Mouse (Mus musculus) erythroid progenitor cell, adult 5-6 weeks (primary cell): ENCODE measurements at regions not wholly inside any gene's neighbourhood (a gene's known extent, or its start where the extent isn't known, plus 50 kb on each side); places are given as distances from the start of the nearest gene placed in this dataset.

Experiments
- ATAC-seq: replicated peaks from 2 replicates; pipeline ENCODE4 v1.8.0; 2016; ENCODE audit warnings: moderate number of reproducible peaks, mild to moderate bottlenecking, moderate TSS enrichment, inconsistent platforms; ENCODE audit not compliant: poor library complexity, low FRiP score, severe bottlenecking

DNA sequence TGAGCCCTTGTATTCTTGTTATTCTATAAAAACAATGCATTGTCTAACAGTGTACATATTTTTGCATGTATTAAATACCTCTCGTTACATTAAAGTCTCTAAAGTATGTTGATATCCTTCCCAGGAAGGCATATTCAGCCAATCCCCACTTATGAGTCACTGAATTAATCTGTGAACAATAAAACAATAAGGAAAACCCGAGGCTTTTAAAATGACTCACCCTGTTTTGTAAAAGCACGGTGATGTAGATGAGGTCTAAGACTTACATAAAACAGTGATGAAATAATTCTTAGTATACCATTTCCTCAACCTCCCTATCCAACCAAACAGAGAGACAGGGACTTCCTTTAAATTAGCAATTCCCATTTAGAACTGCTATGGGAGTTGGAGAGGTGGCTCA lies 95.8 kb downstream of the Asb7 start:
- no peak for ATAC-seq

DNA sequence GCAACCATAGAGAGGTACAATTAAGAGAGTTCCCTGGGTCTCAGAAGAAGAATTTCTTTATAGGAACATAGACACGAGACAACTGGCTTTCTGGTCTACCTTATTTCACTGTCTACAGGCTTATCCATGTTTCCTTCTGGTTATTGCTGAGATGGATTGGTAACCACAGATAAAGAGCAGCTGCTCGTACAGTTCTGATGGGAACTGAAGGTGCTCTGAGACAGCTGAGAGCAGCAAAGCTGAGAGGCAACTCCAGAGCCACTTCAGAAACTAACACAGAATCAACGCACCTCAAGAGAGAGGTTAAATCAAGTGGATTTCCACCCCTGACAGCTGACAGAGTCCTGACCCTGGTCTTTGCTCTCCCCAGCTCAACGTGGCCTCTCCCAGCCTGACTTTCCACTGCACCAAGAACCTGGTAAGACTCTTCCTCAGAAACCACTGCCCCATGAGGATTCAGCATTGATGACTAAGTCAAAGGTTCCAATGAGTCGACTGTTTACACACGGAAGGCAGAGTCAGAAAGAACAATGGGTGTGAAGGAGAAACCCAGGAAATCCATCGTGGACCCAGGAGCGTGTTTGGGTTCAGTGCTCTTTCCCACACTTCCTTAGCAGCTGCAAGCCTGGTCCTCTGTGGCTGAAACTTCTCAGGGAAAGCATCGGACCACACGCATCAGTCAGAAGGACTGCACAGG lies 97.7 kb downstream of the Asb7 start:
- no peak for ATAC-seq

DNA sequence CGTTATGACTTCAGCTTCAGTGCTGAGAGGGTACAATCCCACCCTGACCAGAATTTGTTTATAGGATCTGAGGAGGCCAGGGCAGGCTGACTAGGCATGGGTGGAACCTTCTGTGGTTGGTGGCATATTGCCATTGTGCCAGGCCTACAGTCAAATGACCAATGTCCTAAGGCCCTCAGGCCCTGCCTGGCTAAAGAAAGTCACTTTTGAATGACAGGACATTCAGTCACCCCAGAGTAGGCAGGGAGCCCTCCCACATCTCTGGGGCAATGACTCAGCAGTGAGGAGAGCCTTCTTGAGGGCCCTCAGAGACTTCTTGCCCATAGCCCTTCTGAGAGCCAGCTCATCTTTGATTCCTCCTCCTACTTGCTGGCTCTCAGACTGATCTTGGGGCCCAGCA lies 102.9 kb downstream of the Asb7 start:
- ATAC-seq, result no peak

DNA sequence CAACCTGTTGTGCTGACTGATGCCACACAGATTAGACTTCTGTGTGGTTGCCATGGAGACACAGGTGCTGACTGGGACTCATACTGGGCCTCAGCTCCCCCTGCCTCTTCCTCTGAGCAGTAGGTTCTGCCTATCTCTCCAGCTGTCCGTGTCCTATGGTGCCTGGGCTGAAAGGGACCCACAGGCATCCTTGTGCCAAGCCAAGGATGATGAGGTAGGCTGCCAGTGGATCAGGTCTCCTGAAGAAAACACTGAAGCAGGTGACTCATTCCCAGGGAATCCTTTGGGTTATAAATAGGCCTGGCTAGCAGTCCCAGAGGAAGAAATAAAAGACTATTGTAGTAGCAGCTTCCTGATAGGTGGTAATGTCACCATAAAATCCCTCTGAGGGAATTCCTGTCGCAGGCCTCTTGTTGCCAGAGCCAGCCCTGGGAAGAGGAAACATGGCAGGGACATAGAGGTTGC lies 108.7 kb downstream of the Asb7 start:
- no peak for ATAC-seq

DNA sequence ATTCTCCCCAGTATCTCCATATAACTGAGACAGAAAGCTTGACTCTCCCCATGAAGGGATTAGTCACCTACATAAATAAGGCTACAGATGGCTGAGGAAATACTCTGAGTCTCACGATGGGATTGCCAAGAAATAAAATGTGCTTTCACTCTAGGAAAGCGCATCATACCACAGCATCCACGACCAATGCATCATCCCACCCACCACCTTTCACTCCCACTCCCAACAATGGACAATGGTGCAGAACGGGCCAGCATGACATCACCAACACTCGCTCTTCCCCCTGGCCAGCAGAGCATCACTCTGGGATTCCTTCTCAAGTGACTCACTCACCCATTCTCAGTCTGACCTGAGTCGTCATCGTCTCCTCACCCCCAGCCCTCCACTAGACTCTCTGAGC lies 113.1 kb downstream of the Asb7 start:
- ATAC-seq, result no peak

DNA sequence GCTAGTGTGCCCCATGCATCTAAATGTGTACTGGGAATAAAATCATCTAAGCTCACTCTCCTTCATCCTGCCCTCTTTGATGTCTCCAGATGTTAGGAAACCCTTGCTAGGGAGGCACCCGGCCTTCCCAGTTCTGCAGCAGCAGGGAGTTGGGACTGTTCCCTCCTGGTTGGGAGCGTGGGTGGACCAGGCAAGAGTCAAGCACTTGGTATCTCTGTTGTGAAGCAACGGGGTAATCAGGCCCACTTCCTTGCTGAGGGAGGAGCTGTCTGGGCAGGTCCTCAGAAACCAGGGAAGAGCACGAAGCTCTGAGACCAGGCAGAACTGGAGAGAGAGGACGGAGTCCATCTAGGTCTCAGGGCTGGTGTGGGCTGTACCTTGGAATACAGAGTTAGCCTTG lies 117.9 kb downstream of the Asb7 start:
- ATAC-seq, result no peak

DNA sequence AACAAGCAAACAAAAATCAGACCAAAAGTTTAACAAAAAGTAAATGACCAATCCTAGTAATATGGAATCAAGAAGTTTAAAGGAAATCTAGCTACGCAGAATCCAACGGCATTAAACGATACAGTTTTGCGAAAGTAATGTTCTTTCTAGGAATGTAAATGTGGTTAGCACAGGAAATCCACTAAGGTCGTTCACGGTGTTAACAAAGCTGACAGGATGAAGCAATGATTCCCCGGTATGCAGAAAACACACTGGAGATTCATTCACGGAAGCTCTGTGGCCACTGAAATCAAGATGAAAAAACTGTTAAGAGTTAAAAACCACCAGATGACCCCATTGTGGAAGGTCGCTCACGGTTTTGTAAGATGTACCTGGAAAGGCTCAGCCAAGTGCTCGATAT lies 120.4 kb upstream of the Aldh1a3 start:
- ATAC-seq, result no peak

DNA sequence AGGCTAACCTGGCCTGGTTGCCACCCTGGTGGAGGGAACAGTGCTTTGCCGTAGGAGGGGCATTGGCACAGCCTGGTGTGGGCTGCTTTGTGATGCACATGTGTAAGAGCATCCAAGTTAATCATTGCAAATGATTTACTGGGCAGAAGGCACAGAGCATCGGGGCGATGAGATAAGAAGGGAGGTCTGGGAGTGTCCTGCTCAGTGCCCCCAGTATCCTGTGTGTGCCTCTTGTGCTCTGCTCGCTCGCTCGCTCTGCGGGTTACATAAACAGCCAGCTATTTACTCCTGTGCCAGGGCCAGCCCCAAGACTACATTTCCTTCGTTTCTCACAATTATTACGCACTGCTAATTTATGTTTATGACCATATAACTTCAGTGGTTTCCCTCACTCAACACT lies 117.9 kb upstream of the Aldh1a3 start:
- no peak for ATAC-seq

DNA sequence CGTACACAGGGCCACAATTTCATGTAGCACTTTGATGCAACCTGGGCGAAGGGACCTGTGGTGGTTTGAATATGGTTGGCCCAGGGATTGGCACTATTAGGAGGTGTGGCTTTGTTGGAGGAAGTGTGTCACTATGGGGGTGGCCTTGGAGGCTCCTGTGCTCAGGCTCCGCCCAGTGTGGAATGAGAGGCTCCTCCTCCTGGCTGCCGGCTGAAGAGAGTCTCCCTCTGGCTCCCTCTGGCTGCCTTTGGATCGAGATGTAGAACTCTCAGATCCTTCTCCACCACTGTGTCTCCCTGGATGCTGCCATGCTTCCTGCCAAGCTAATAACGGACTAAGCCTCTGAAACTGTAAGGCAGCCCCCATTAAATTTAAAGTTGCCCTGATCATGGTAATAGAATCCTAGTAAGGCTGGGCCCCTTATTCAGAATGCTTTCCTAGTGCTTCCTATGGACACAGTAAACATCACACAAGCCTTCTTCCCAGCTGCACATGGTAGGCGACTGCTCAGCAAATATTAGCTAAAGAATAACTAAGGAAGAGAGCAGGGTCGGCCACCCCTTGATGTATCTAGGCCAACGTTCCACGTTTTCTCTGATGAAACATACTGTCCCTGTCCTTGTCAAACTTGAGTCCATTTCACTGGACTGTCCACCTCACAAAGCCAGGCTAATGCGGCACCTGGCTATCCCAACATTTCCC lies 117.2 kb upstream of the Aldh1a3 start:
- ATAC-seq, result no peak

DNA sequence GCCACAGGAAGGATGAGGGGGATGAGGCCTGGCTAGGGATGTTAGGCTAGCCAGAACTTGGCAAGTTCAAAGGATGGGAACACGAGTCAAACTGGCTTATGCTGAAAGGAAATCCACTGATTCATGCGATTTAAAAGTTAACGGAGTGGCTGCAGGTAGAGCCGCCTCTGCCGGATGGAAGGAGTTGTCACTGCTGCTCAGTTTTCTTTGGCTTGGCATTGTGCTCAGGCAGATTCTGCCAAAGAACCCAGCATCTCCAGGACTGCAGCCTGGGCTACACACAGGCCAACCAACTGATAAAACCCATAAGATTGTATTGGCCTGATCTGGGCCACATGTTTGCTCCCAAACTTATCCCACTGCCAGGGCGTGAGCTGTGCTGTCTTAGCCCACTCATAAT lies 105.3 kb upstream of the Aldh1a3 start:
- ATAC-seq, result no peak

DNA sequence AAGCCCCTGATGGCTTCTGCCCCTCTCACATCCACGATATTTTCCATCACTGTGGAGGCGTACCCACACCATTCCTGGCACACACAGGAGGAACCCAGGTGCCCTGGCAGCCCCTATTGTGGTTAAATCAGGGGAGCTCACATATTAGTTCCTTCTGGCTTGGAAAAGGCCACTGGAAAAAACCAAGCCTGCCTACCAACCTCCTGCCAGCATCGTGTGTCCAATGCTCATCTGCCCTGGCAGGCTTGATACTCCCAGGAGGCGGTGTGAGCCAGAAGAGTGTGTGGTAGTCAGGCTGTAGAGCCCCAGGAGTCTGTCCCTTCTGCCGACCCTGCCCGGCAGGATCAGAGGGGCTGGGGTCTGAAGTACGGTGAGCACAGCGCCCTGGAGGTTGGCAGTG lies 104.7 kb upstream of the Aldh1a3 start:
- no peak for ATAC-seq

DNA sequence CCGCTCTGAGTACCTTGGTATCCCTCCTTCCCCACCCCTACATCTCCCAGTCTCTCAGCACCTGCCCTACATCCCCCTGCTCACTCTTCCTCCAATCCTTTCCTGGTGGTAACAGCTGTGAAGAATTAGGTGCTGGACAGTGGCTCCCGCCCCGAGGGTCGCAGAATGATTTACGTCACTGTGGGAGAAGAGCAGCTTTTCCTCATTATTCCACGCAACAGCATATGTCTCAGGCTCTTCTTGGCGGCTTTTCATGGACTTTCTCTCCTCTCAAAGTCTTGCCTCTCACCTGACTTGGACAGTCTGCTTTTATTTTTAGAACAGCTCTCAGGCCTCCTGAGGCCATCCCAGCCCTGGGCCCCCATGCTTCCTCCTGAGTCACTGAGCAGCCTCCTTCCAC lies 103.8 kb upstream of the Aldh1a3 start:
- no peak for ATAC-seq

DNA sequence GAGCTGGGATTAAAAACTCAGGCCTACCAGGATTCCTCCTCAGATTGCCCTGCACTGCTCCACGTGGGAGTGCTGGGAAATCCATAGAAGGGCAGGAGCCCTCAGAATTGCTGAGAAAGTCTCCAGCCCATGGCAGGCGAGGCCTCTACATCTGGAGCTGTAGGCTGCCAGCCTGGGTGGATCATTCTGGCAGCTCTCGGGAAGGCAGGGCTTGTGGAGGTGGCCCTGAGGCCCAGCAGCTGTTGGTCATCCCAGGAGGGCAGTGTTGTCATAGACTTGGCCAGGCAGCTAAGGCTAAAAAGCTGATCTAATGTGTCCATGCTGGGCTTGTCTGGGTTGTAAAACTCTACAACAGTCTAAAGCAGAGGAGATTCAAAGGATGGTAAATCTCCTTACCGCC lies 101.6 kb upstream of the Aldh1a3 start:
- ATAC-seq, result no peak

DNA sequence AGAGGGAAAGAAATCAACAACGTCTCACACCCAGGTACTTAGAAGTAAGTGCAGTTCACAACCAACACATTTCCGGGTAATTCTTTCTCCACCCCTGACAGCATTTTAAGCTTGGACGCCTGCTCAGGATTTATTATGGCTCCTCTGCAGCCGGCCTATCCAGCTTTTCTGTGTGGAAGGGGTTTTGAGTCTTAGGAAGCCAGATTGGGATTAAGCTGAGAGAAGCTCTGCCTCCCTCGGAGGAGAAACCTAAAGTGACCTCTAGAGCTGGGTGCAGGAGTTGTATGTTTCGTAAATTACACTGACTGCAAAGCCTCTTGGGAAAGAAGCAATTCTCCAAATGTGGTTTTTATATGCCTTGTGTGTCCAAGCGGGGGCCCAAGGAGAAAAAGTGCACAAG lies 96.6 kb upstream of the Aldh1a3 start:
- no peak for ATAC-seq

DNA sequence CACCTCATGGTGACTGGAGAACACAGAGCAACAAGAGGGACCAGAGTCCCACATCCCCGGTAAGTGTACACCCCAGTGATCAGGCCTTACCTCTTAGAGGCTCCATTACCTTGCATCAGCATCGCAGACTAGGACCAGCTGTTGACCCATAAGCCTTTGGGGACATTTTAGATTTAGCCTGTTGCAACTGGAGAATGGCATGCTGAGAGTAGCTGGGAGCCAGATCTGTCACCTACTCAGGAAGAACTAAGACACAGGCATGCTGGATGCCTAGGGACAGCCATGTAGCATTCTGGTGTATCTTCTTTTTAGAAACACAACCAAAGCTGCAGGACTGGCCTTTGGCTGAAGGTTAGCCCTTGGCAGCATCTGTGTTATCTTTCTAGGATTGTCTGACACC lies 94.2 kb upstream of the Aldh1a3 start:
- ATAC-seq, result no peak

DNA sequence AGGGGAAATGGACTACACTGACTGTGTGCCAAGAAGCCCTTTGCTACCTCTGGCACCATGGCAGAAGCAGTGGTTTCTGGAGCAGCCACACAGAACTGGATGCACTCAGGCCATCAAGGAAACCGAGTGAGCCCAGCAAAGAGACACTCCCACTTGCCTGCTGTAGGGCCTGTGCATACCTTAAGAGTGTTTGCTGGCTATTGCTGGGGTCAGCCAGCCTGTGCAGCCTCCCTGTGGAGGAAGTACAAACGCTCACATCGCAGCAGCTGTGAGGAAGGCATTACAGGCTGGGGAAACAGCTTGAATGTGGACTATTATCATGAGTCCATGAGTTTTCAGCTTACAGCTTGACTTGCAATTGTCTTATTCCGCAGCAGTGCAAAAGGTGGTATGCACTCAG lies 88.8 kb upstream of the Aldh1a3 start:
- ATAC-seq, result 0 out of 2 replicates have a peak, but pooled peaks have one; percentile 25

DNA sequence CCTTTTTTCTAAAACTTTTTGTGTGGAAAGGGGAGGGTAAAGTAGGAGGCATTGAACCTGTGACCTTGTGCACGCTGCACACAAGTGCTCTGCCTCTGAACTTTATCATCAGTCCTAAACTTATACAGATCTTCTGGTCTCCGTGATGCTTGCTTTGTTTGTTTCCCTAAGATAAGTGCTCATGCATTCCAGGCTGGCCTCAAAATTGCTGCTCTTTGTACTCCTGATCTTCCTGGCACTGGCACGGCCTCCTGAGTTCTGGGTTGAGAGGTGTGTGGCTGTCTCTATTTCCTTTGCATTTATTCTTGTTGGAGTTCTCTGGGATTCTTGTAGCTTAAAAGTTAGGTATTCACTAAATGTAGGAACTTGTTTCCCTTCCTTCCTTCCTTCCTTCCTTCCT lies 86.1 kb upstream of the Aldh1a3 start:
- ATAC-seq, result no peak

DNA sequence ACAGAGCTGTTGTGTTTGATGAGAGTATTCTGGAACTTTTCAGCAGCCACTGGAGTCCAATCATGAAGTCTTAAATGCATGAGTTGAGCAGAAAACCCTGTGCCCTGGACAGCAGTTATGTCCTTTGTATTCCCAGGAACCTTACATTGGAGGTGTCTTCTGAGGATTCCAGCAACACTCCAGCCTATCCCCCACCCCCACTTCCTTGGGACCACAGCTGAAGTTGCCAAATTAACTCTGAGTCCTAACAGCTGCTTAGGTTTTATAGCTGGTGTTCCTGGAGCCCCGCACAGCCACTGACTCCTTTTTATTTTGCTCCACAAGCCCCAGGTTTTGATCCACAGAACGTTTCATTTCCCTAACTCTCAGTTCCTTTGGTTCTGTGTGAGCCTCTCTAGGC lies 78.4 kb upstream of the Aldh1a3 start:
- ATAC-seq, result no peak

DNA sequence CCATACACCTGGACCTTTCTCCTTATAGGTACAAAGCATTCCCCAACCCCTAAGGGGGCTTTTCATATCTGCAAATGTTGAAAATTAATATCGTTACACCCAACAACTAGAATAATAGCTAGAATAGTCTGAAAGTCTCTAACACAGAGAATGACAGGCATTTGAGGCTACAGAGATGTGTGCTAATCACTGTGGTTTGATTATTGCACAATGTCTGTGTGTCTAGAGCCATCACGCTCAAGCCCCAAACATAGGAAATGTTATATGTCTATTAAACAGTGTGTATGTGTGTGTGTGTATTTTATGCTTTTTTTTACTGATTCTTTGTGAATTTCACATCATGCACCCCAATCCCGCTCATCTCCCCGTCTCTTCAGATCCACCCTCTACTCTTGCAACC lies 77.2 kb upstream of the Aldh1a3 start:
- no peak for ATAC-seq

DNA sequence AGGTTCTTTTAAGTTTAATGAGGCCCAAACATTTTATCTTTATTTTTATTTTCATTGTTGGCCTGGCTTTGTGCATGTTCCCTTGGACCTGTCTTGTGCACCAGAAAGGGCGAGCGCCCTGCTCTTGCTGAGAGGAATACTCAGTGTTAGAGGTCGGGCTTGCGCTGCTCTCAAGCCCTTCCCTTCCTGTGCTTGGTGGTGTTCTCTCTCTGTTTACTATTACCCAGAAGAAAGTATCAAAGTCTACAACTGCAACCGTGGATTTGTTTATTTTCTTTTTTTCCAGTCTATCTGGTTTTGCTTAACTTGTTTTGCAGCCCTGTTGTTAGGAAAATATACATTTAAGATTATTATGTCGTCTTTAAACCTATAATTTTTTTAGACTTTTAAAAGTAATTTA lies 74.1 kb upstream of the Aldh1a3 start:
- ATAC-seq, result no peak

DNA sequence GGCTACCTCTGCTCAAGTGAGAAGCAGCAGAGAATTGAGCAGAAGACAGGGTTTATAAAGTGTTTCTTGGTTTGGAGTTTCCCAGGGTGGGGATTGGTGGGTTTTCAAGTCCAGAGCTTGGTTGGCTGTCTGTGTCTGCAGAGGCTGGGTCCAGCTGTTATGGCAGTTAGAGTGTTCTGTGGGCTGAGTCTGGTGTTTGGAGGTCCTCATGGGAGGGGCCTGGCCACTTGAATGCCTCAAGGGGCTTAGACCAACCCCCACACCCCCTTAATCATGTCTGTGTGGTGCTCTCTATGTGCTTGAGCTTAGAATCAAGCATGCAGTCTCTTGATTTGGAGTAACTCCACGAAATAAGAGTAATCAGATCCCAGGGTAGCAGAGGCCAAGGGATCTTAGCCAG lies 70.2 kb upstream of the Aldh1a3 start:
- ATAC-seq, result no peak
